Mouse (Mus musculus): ENCODE data around the gene Peli1. TPM values are rescaled to one million over a fixed set of nuclear protein-coding genes. Genes with fewer than 3 reads are reported as not detected.
"Not testable (repeated sequence)": the region's sequence is repeated elsewhere in the genome, so short reads cannot be mapped to it uniquely, and the experiment has no call there.

Gene Peli1
- polyA plus RNA-seq, 1 experiment from 2014 or later: 19.0 TPM

- Histone ChIP-seq H3K9ac (no peak overlapping the region), H3K4me1 (replicated peaks) (no peaks in the 10 kb centered on the region), H3K36me3 (no peaks in the 10 kb centered on the region), H3K27me3 (no peaks in the 10 kb centered on the region), H3K4me3 (no peak overlapping the region), H3K4me2 (no peak overlapping the region), H3K27ac (no peak overlapping the region; the same call in 1 of the 2 replicates), H3K9me3 (replicated peaks) (no peaks in the 10 kb centered on the region)
- no peak for ATAC-seq (replicated peaks; ENCODE audit: insufficient number of reproducible peaks, insufficient read depth, low FRiP score, low read depth)
- WGBS: 86% methylated on average over 6 of the region's 6 CpGs
Measured at GRCm38 (mm10) chr11:21173926-21174325, 82.8 kb downstream of the Peli1 start.

GRCm38 (mm10) chr11:21174396-21174795, 83.3 kb downstream of the Peli1 start:
- Histone ChIP-seq H3K4me1 (replicated peaks) (no peaks in the 10 kb centered on the region), H3K27me3 (no peaks in the 10 kb centered on the region), H3K36me3 (no peaks in the 10 kb centered on the region), H3K4me3 (no peak overlapping the region), H3K9me3 (replicated peaks) (no peaks in the 10 kb centered on the region), H3K9ac (no peak overlapping the region), H3K27ac (no peak overlapping the region; the same call in 1 of the 2 replicates), H3K4me2 (no peak overlapping the region)
- ATAC-seq (replicated peaks; ENCODE audit: insufficient number of reproducible peaks, insufficient read depth, low FRiP score, low read depth): no peak; the same call in 1 of the 2 replicates
- WGBS: 31% methylated on average over 5 of the region's 5 CpGs

GRCm38 (mm10) chr11:21175063-21175462, 84.0 kb downstream of the Peli1 start:
- no peaks in the 10 kb centered on the region for H3K27me3 ChIP-seq
- WGBS: 60% methylated on average over 7 of the region's 7 CpGs
- H3K9me3 ChIP-seq (replicated peaks): no peaks in the 10 kb centered on the region
- H3K27ac ChIP-seq: no peak overlapping the region
- H3K4me2 ChIP-seq: no peak overlapping the region
- H3K4me3 ChIP-seq: no peak overlapping the region
- no peaks in the 10 kb centered on the region for H3K4me1 ChIP-seq (replicated peaks)
- no peak for ATAC-seq (replicated peaks; ENCODE audit: insufficient number of reproducible peaks, insufficient read depth, low FRiP score, low read depth)
- H3K36me3 ChIP-seq: no peaks in the 10 kb centered on the region
- H3K9ac ChIP-seq: no peak overlapping the region

- no peaks in the 10 kb centered on the region for H3K27me3 ChIP-seq
- no peaks in the 10 kb centered on the region for H3K4me1 ChIP-seq (replicated peaks)
- H3K36me3 ChIP-seq: no peaks in the 10 kb centered on the region
- no peak overlapping the region for H3K4me2 ChIP-seq
- no peak overlapping the region for H3K9ac ChIP-seq
- no peak overlapping the region for H3K27ac ChIP-seq
- no peak overlapping the region for H3K4me3 ChIP-seq
- no peak for ATAC-seq (replicated peaks; ENCODE audit: insufficient number of reproducible peaks, insufficient read depth, low FRiP score, low read depth)
- H3K9me3 ChIP-seq (replicated peaks): no peaks in the 10 kb centered on the region
Measured at GRCm38 (mm10) chr11:21176491-21176890, 85.4 kb downstream of the Peli1 start.

- ATAC-seq (replicated peaks; ENCODE audit: insufficient number of reproducible peaks, insufficient read depth, low FRiP score, low read depth): no peak
- H3K9ac ChIP-seq: no peak overlapping the region
- H3K4me3 ChIP-seq: no peak overlapping the region
- no peaks in the 10 kb centered on the region for H3K27me3 ChIP-seq
- WGBS: 32% methylated on average over 4 of the region's 4 CpGs
- H3K27ac ChIP-seq: no peak overlapping the region
- H3K4me1 ChIP-seq (replicated peaks): no peaks in the 10 kb centered on the region
- no peak overlapping the region for H3K4me2 ChIP-seq
- H3K36me3 ChIP-seq: no peaks in the 10 kb centered on the region
- no peaks in the 10 kb centered on the region for H3K9me3 ChIP-seq (replicated peaks)
Measured at GRCm38 (mm10) chr11:21178343-21178742, 87.3 kb downstream of the Peli1 start.

GRCm38 (mm10) chr11:21178998-21179645, 88.0 kb downstream of the Peli1 start:
- no peak for ATAC-seq (replicated peaks; ENCODE audit: insufficient number of reproducible peaks, insufficient read depth, low FRiP score, low read depth)
- Histone ChIP-seq H3K36me3 (no peaks in the 10 kb centered on the region), H3K4me2 (no peak overlapping the region), H3K4me1 (replicated peaks) (no peaks in the 10 kb centered on the region), H3K27ac (no peak overlapping the region), H3K9me3 (replicated peaks) (no peaks in the 10 kb centered on the region), H3K4me3 (no peak overlapping the region), H3K9ac (no peak overlapping the region), H3K27me3 (no peaks in the 10 kb centered on the region)
- 68% methylated on average over 8 of the region's 8 CpGs for WGBS

GRCm38 (mm10) chr11:21179873-21180272, 88.8 kb downstream of the Peli1 start:
- WGBS: 78% methylated on average over 9 of the region's 9 CpGs
- H3K27me3 ChIP-seq; H3K36me3 ChIP-seq; H3K4me2 ChIP-seq; ATAC-seq (replicated peaks; ENCODE audit: insufficient number of reproducible peaks, insufficient read depth, low FRiP score, low read depth); H3K4me3 ChIP-seq; H3K4me1 ChIP-seq (replicated peaks); H3K9ac ChIP-seq; H3K9me3 ChIP-seq (replicated peaks); H3K27ac ChIP-seq: not testable (repeated sequence)

GRCm38 (mm10) chr11:21180650-21181049, 89.6 kb downstream of the Peli1 start:
- no peak overlapping the region for H3K4me2 ChIP-seq
- no peaks in the 10 kb centered on the region for H3K36me3 ChIP-seq
- H3K27me3 ChIP-seq: no peaks in the 10 kb centered on the region
- WGBS: 51% methylated on average over 1 of the region's 1 CpGs
- H3K9me3 ChIP-seq (replicated peaks): no peaks in the 10 kb centered on the region
- no peak overlapping the region for H3K9ac ChIP-seq
- H3K4me3 ChIP-seq: no peak overlapping the region
- no peaks in the 10 kb centered on the region for H3K4me1 ChIP-seq (replicated peaks)
- no peak for ATAC-seq (replicated peaks; ENCODE audit: insufficient number of reproducible peaks, insufficient read depth, low FRiP score, low read depth)
- no peak overlapping the region for H3K27ac ChIP-seq

- no peaks in the 10 kb centered on the region for H3K4me1 ChIP-seq (replicated peaks)
- H3K27ac ChIP-seq: no peak overlapping the region
- H3K9ac ChIP-seq: no peak overlapping the region
- H3K9me3 ChIP-seq (replicated peaks): no peaks in the 10 kb centered on the region
- ATAC-seq (replicated peaks; ENCODE audit: insufficient number of reproducible peaks, insufficient read depth, low FRiP score, low read depth): no peak
- 85% methylated on average over 2 of the region's 2 CpGs for WGBS
- H3K27me3 ChIP-seq: no peaks in the 10 kb centered on the region
- H3K4me2 ChIP-seq: no peak overlapping the region
- H3K36me3 ChIP-seq: no peaks in the 10 kb centered on the region
- H3K4me3 ChIP-seq: no peak overlapping the region
Measured at GRCm38 (mm10) chr11:21181616-21182015, 90.5 kb downstream of the Peli1 start.

GRCm38 (mm10) chr11:21182709-21183108, 91.6 kb downstream of the Peli1 start:
- Histone ChIP-seq H3K4me3 (no peak overlapping the region), H3K9ac (no peak overlapping the region), H3K4me1 (replicated peaks) (no peaks in the 10 kb centered on the region), H3K27me3 (no peaks in the 10 kb centered on the region), H3K36me3 (no peaks in the 10 kb centered on the region), H3K27ac (no peak overlapping the region), H3K4me2 (no peak overlapping the region), H3K9me3 (replicated peaks) (no peaks in the 10 kb centered on the region)
- no peak for ATAC-seq (replicated peaks; ENCODE audit: insufficient number of reproducible peaks, insufficient read depth, low FRiP score, low read depth)
- WGBS: 33% methylated on average over 1 of the region's 1 CpGs

GRCm38 (mm10) chr11:21191821-21192220, 100.7 kb downstream of the Peli1 start:
- not testable (repeated sequence) for H3K9me3 ChIP-seq (replicated peaks); H3K9ac ChIP-seq; ATAC-seq (replicated peaks; ENCODE audit: insufficient number of reproducible peaks, insufficient read depth, low FRiP score, low read depth); H3K27me3 ChIP-seq; H3K36me3 ChIP-seq; H3K4me3 ChIP-seq; H3K27ac ChIP-seq; H3K4me2 ChIP-seq; H3K4me1 ChIP-seq (replicated peaks)
- 77% methylated on average over 8 of the region's 8 CpGs for WGBS

GRCm38 (mm10) chr11:21194851-21195250, 103.8 kb downstream of the Peli1 start:
- H3K9ac ChIP-seq: no peak overlapping the region
- 90% methylated on average over 3 of the region's 3 CpGs for WGBS
- ATAC-seq (replicated peaks; ENCODE audit: insufficient number of reproducible peaks, insufficient read depth, low FRiP score, low read depth): no peak
- H3K4me1 ChIP-seq (replicated peaks): no peaks in the 10 kb centered on the region
- H3K4me3 ChIP-seq: no peak overlapping the region
- H3K27me3 ChIP-seq: no peaks in the 10 kb centered on the region
- H3K27ac ChIP-seq: no peak overlapping the region
- no peaks in the 10 kb centered on the region for H3K9me3 ChIP-seq (replicated peaks)
- no peaks in the 10 kb centered on the region for H3K36me3 ChIP-seq
- H3K4me2 ChIP-seq: no peak overlapping the region
